Mouse (Mus musculus): ENCODE measurements around the gene Nt5c.
"Not testable (repeated sequence)": the region's sequence is repeated elsewhere in the genome, so short reads cannot be mapped to it uniquely, and the experiment has no call there.

The Nt5c gene

GRCm38 (mm10) chr11:115510507-115510888 lies 18.8 kb upstream of the Nt5c start:
- no peak for DNase-seq (ENCODE audit: low spot score)

DNA sequence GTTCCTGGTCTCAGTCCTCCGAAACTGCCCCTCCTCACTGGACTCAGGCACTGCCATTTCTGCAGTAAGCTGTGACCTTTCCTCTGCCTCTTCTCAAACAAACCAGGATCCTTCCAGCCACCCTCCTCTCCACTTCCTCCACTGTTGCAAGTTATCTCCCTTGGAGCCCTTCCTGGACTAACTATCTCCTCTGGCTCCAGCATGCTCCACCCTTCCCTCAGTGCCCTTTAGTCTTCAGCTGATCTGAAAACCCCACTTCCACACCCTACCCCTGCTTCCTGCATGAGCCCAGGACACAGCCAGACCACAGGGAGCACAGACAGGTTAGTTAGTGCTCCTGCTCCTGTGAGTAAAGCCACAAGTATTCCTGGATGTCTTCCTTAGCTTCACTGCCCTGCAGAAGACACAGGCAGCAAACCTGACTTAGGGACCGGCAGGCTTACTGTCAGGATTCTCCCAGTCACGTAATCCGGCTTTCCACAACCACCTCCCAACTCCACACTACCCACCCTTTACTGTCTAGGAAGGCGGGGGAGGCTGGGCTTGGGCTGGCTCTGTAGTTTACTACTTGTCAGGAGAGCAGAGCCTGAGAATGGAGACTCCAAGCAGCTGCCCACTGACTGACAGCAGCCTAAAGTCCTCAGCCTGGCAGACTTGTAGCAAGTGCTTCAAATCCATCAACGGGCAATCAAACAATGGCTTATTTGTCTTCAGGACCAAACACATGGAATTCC lies 18.3 kb upstream of the Nt5c start:
- DNase-seq (ENCODE audit: low spot score) = no peak

DNA sequence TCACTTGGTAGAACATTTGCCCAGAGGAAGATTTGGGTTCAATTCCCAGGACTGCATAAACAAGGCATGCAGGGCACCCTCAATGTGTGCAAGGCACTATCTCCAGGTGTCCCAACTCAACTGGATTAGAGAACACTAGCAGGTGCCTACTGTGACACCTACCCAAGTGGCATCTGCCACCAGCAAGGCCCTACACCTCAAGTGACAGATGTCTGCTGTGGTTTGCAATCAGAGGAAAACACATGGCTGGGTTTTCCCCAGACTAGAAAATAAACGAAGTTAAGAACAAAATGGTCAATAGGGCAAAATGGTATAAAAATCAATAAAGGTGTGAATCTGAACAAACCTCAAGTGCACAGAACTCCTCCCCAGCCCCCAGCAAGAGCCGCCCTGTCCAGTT lies 16.4 kb upstream of the Nt5c start:
- peak; percentile 70 for DNase-seq (ENCODE audit: low spot score)

DNA sequence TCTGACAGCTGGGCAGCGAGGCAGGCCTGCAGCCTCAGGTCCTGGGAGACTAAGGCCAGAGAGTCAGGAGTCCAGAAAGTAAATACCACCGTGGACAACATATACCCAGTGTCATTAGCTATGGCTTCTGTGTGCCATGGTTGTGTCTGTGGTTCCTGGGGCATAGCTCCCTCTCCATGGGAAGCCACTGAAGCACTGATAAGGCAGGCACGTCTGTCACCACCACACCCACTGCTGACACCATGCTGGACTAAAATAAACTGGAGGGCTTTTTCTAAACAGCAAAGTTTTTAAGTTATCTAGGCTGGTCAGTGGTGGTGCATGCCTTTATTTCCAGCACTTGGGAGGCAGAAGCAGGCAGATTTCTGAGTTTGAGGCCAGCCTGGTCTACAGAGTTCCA lies 14.9 kb upstream of the Nt5c start:
- no peak for DNase-seq (ENCODE audit: low spot score)

DNA sequence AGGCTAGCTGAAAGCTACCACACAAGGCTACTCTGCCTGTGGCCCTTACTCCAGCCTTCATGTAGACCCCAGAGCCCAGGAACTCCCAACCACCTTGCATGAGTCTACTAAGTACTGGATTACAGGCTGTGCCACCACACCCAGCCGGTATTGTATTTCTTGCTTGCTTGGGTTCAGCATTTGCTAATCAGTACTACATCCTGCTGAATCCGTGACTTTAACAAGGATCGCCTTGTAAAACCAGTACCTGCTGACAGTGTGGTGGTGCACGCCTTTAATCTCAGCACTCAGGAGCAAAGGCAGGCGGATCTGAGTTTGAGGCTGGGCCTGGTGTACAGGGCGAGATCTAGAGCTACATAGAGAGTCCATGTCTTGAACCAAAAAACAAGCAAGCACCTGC lies 11.0 kb upstream of the Nt5c start:
- DNase-seq (ENCODE audit: low spot score) = no peak

DNA sequence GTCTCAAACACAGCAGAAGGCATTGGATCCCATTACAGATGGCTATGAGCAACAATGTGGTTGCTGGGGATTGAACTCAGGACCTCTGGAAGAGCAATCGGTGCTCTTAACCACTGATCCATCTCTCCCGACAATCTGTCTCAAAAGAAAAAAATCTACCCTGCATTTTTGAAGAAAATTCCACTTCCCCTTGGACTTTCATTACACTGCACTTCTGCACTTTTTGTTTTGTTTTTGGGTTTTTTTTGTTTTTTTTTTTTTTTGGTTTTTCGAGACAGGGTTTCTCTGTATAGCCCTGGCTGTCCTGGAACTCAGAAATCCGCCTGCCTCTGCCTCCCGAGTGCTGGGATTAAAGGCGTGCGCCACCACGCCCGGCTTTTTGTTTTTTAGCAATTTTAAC lies 4.9 kb upstream of the Nt5c start:
- DNase-seq (ENCODE audit: low spot score) = not testable (repeated sequence)

DNA sequence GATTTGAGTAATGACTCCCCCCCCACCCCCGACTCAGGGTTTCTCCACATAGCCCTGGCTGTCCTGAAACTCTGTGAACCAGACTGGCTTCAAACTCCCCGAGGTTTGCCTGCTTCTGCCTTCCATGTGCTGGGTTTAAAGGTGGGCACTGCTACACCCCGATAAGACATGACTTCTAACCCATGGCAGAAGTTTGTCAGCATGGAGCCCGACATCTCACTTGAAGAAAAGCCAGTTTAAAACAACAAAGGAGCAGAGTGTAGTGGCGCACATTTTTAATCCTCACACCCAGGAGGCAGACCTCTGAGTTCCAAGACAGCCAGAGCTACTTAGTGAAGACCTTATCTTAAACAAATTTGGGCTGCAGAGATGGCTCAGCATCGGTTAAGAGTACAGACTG lies 725 bp upstream of the Nt5c start:
- no peak for DNase-seq (ENCODE audit: low spot score)

- no peak for DNase-seq (ENCODE audit: low spot score)
These were observed 964 bp downstream of the Nt5c start for GRCm38 (mm10) chr11:115490441-115491355.

- DNase-seq (ENCODE audit: low spot score) = no peak
These were observed 3.0 kb downstream of the Nt5c start for GRCm38 (mm10) chr11:115488551-115489104.

DNA sequence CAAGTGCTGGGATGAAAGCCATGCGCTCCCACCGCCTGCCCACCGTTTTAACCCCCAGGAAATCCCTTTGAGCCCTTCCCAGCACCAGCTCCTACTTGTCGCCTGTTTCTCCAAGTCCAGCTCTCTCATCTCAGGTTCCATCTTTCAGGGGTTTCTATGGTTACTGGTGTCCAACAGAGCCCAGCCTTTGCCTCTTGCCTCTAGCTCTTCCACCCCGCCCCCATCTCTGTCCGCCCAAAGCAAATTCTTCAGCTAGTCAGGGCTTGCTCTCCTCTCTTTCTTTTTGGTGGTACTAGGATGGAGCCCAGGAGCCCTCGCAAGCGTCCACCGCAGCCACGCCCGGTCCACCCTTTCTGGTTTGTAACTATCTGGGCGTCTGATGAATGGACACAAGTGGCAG lies 6.5 kb downstream of the Nt5c start:
- no peak for DNase-seq (ENCODE audit: low spot score)

DNA sequence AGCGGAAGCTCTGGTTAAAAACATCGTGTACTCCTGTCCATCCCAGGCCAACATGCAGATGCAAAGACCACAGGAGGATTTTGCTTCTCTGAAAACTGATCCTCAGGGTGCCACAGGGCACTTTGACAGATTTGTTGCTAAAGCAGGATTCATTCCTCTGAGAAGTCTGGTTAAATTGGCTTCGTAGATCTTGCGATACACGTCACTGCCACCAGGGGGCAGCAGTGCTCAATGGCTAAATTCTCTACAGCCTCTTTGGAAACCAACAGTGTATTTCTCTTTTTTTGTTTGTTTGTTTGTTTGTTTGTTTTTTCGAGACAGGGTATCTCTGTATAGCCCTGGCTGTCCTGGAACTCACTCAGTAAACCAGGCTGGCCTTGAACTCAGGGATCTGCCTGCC lies 7.9 kb downstream of the Nt5c start:
- DNase-seq (ENCODE audit: low spot score) = peak; percentile 74

DNA sequence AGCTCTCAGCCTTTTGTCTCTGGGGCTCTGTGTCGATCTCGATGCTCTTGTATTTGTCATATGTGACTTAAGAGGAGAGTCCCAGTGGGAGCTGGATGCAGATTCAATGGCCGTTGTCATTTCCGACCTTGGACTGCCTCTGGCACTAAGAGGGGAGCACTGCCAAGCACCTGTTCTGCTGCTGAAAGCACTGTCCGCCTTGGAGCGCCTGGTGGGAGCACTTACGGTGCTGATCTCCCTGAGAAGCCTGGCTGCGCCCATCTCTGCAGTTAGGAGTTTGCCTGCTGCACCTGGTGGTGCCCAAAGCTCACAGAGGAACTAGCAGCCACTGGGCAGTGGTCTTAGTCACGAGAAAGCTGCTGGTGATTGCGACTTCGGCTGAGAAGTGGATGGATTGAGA lies 8.4 kb downstream of the Nt5c start:
- DNase-seq (ENCODE audit: low spot score) = no peak

GRCm38 (mm10) chr11:115481553-115482259 lies 10.0 kb downstream of the Nt5c start:
- DNase-seq (ENCODE audit: low spot score) = peak; percentile 73

DNA sequence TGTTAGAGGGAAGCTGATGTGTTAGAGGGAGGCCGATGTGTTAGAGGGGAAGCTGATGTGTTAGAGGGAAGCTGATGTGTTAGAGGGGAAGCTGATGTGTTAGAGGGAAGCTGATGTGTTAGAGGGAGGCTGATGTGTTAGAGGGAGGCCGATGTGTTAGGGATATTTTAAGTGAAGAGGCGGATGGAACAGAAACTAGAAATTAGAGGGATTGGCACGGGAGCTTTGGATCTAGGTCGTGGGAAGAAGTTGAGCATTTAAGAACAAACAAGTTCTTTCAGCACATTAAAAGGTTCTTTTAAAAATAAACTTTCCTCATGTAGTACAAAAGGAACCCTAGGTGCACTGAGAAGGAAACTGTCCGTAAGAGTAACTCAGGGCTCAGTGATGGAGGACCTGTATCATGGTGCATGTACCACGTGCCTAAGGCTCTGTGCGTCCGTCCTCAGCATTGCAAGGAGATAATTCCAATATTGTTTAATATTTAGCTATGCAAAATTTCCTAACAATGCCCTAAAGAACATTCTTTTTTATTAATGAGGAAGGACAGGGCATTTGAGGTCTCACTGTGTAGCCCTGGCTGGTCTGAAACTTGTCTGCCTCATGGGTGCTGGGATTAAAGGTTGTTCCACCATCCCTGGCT lies 13.2 kb downstream of the Nt5c start:
- no peak for DNase-seq (ENCODE audit: low spot score)

GRCm38 (mm10) chr11:115477388-115477787 lies 14.3 kb downstream of the Nt5c start:
- peak; percentile 48 for DNase-seq (ENCODE audit: low spot score)

DNA sequence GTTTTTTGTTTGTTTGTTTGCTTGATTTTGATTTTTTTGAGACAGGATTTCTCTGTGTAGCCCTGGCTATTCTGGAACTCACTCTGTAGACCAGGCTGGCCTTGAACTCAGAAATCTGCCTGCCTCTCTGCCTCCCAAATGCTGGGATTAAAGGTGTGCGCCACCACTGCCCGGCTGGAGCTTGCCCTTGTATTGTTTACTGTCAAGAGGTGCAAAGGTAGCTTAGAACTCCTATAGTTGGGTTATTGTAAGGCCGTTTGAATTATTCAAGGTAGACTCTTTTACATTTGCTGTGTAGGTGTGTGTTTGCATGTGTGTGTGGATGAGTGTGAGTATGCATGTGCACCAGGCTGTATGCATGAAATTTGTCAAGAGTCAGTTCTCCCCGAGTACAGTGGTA lies 15.0 kb downstream of the Nt5c start:
- not testable (repeated sequence) for DNase-seq (ENCODE audit: low spot score)

DNA sequence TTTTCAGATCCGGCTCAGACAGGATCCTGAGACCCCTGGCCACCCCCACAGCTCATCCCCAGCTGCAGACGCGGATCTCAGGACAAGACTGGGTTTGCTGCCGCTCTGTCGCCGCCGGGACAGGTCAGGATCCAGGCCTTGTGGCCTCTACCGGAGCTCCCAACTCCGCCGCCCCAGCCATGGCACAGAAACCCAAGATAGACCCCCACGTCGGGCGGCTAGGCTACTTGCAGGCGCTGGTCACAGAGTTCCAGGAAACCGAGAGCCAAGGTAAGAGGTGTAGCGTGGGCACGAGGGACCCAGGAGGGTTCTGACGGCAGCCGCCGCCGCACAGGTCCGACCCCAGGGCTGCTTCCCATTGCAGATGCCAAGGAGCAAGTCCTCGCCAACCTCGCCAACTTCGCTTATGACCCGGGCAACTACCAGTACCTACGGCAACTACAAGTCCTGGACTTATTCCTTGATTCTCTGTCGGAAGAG lies 15.9 kb downstream of the Nt5c start:
- DNase-seq (ENCODE audit: low spot score) = no peak

DNA sequence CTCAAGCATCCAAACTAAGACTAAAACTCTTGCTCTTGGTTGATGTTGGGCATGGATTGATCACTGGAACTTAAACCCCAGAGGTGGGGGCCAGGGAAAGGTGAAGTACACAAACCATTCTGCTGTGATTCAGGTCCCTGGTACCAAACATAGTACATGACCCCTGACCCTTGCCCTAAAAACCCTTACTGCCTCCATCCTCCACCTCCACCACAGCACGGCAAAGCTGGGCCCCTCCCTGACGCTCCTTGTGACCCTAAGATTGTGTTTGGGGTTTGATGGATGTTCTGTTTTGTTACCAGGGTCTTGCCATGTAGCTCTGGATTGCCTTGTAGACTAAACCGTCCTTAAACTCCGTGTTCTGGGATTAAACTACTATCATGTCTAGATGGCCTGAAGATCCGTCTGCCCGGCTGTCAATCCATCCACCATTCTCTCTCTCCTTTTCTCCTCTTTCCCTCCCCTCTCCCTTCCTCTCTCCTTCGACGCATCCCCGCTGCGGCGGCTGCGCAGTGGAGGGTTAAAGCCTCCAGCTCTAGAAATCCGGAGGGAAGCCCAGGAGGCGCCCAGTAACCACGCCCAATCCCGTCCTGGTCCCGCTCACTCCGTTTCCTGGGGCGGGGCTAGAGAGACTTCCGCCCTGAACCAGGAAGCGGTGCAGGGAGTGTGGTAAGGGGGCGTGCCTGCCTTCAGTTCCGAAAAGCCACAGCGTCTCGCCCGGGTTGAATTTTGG lies 16.5 kb downstream of the Nt5c start, which contains the start of gene Armc7:
Gene Armc7 (plus strand): TSS at position 643 of the 733 bp plus-strand sequence.
- DNase-seq (ENCODE audit: low spot score) = peak; percentile 91

- peak; percentile 87 for DNase-seq (ENCODE audit: low spot score)
These were observed 17.9 kb downstream of the Nt5c start for GRCm38 (mm10) chr11:115473626-115474275.

- no peak for DNase-seq (ENCODE audit: low spot score)
These were observed 19.5 kb downstream of the Nt5c start for GRCm38 (mm10) chr11:115472183-115472582.

Data from T-cell, adult 2 months (primary cell).